Mouse (Mus musculus): ENCODE results near the gene Nrbf2.

- TF ChIP-seq MYOD1 (IDR thresholded peaks at IDR 0.05; ENCODE audit: control insufficient read depth in 1 of 3, insufficient read length in 2 of 3, low read depth in 2 of 3), result no peak
- no peak for TF ChIP-seq E2F4 (IDR thresholded peaks at IDR 0.05; ENCODE audit: insufficient read depth)
Measured at GRCm38 (mm10) chr10:67321396-67321795, 36.3 kb upstream of the Nrbf2 start.

Data from myocyte (in vitro differentiated cells).